In the genomic region with DNA sequence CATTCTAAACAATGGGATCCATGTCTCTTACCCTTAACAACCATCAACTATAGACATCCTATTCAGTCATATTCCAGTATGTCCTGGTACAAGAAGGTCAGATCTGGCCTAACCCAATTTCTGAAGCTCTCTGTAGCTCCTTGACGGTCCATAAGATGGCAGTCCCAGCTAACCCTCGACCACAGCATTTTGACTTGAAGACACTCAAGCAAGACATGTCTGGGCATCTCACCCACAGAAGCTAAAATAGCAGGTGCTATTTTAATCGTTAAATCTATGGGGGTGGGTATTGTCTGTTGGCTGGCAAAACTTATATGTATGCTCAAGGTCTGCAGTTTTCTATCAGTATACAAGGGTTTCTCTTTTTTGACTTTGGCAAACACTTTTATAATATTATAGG, we compare ENCODE assay signal across 19 mouse cellular contexts. TPM values are rescaled to one million over a fixed set of nuclear protein-coding genes. Genes with fewer than 3 reads are reported as not detected.
DNase-seq lines count a peak whose midpoint lies in the region; ATAC-seq and TF ChIP-seq lines count a peak whose summit lies in the region.
"Had no signal": no experiment of that assay in that cellular context is flagged by ENCODE, and none has a peak within 500 bp of the region (broad histone marks: within the 10 kb centered on the region; RNA-seq: fewer than 3 reads in every experiment).

No protein-coding gene starts in this region.

- peak; percentile 38 for TF ChIP-seq CTCF in hindbrain, postnatal 0 days (IDR thresholded peaks at IDR 0.05; ENCODE audit: low read depth)
- peak in 1 of 2 experiments; percentile 34; a peak in 2 of 4 replicates for TF ChIP-seq CTCF in CH12.LX (conservative IDR thresholded peaks at IDR 0.05 in 1 of 2, IDR thresholded peaks at IDR 0.05 in 1 of 2; ENCODE audit: low read depth in 2 of 2, low read length in 2 of 2)
- no peak for TF ChIP-seq CTCF in brain, embryonic 14.5 days (IDR thresholded peaks at IDR 0.05; ENCODE audit: borderline replicate concordance, extremely low read depth, insufficient read depth, insufficient read length)
- no peak for TF ChIP-seq CTCF in kidney, adult 2 months (conservative IDR thresholded peaks at IDR 0.05; ENCODE audit: insufficient read depth, insufficient read length, low read depth, low read length)

- WGBS in hindbrain, postnatal 0 days, result 85% methylated on average over 3 of the region's 3 CpGs
- WGBS in hindbrain, embryonic 12.5 days, result 75% methylated on average over 3 of the region's 3 CpGs
- WGBS in kidney, adult 2 months, result 71% methylated on average over 3 of the region's 3 CpGs

- no peak for TF ChIP-seq POLR2A in CH12.LX (IDR thresholded peaks at IDR 0.05; ENCODE audit: low read depth, low read length)
- TF ChIP-seq POLR2A in brain, embryonic 14.5 days (IDR thresholded peaks at IDR 0.05; ENCODE audit: borderline replicate concordance, extremely low read depth, insufficient read depth, insufficient read length, poor library complexity, severe bottlenecking), result no peak
- TF ChIP-seq POLR2A in kidney, adult 2 months (IDR thresholded peaks at IDR 0.05; ENCODE audit: low read depth, low read length), result no peak

- no peak overlapping the region for H3K4me3 ChIP-seq in hindbrain, postnatal 0 days (ENCODE audit: low read length)
- no peak overlapping the region for H3K4me3 ChIP-seq in hindbrain, embryonic 12.5 days
- H3K4me3 ChIP-seq in CH12.LX (replicated peaks in 1 of 3; ENCODE audit: low read depth in 2 of 3, low read length in 2 of 3, poor library complexity in 1 of 3), result no peak overlapping the region
- no peak overlapping the region for H3K4me3 ChIP-seq in kidney, adult 2 months (ENCODE audit: insufficient read depth, low read depth, low read length)
- H3K4me3 ChIP-seq: forebrain, embryonic 13.5 days; gastrocnemius, adult 2 months; hindbrain, embryonic 15.5 days; kidney, embryonic 15.5 days; neural tube, embryonic 12.5 days had no signal

- H3K79me2 ChIP-seq in CH12.LX (replicated peaks; ENCODE audit: control insufficient read depth, extremely low read depth, insufficient read depth, poor library complexity, severe bottlenecking), result peaks cover 5% of the 10 kb centered on the region; the same call in 1 of the 2 replicates

- H3K4me1 ChIP-seq in hindbrain, postnatal 0 days (ENCODE audit: insufficient read depth, low read length), result no peaks in the 10 kb centered on the region
- H3K4me1 ChIP-seq in hindbrain, embryonic 12.5 days, result no peaks in the 10 kb centered on the region
- H3K4me1 ChIP-seq in CH12.LX (ENCODE audit: control insufficient read depth in 1 of 2, insufficient read depth in 2 of 2), result peaks cover 2 to 45% of the 10 kb centered on the region in 2 experiments
- H3K4me1 ChIP-seq in kidney, adult 2 months (ENCODE audit: control insufficient read depth, insufficient read depth, low read length), result no peaks in the 10 kb centered on the region
- H3K4me1 ChIP-seq: forebrain, embryonic 13.5 days; hindbrain, embryonic 15.5 days; kidney, embryonic 15.5 days; neural tube, embryonic 12.5 days had no signal

- no peak for ATAC-seq in hindbrain, postnatal 0 days
- ATAC-seq in hindbrain, embryonic 12.5 days (ENCODE audit: low FRiP score), result no peak
- ATAC-seq: forebrain, embryonic 13.5 days; midbrain, embryonic 16.5 days had no signal

- intact Hi-C loops in left cerebral cortex, postnatal 10 days (cut with DNase I), result no loop called here

- no peaks in the 10 kb centered on the region for H3K27me3 ChIP-seq in hindbrain, postnatal 0 days (ENCODE audit: insufficient read depth, low read length)
- no peaks in the 10 kb centered on the region for H3K27me3 ChIP-seq in hindbrain, embryonic 12.5 days
- H3K27me3 ChIP-seq in CH12.LX (replicated peaks), result no peaks in the 10 kb centered on the region
- no peaks in the 10 kb centered on the region for H3K27me3 ChIP-seq in kidney, adult 2 months (replicated peaks; ENCODE audit: control insufficient read depth, insufficient read depth, low read length)
- H3K27me3 ChIP-seq: forebrain, embryonic 13.5 days; hindbrain, embryonic 15.5 days; kidney, embryonic 15.5 days; neural tube, embryonic 12.5 days had no signal

- no peak overlapping the region for H3K27ac ChIP-seq in hindbrain, postnatal 0 days
- no peak overlapping the region for H3K27ac ChIP-seq in hindbrain, embryonic 12.5 days
- peak overlapping the region; percentile 90 for H3K27ac ChIP-seq in CH12.LX (ENCODE audit: insufficient read depth, low read depth)
- H3K27ac ChIP-seq in kidney, adult 2 months (ENCODE audit: insufficient read depth, low read depth, low read length), result no peak overlapping the region
- H3K27ac ChIP-seq: forebrain, embryonic 13.5 days; gastrocnemius, adult 2 months; hindbrain, embryonic 15.5 days; kidney, embryonic 15.5 days; neural tube, embryonic 12.5 days had no signal

- H3K9me3 ChIP-seq in hindbrain, postnatal 0 days (ENCODE audit: low read length), result no peaks in the 10 kb centered on the region
- H3K9me3 ChIP-seq in hindbrain, embryonic 12.5 days (replicated peaks), result no peaks in the 10 kb centered on the region
- no peaks in the 10 kb centered on the region for H3K9me3 ChIP-seq in CH12.LX (replicated peaks; ENCODE audit: low read length)
- H3K9me3 ChIP-seq: forebrain, embryonic 13.5 days; hindbrain, embryonic 15.5 days; kidney, embryonic 15.5 days; neural tube, embryonic 12.5 days had no signal

- H3K4me2 ChIP-seq in hindbrain, postnatal 0 days (ENCODE audit: low read depth, low read length), result no peak overlapping the region
- no peak overlapping the region for H3K4me2 ChIP-seq in hindbrain, embryonic 12.5 days (replicated peaks)
- H3K4me2 ChIP-seq in CH12.LX (ENCODE audit: insufficient read depth, low read depth, poor library complexity, severe bottlenecking), result no peak overlapping the region
- H3K4me2 ChIP-seq: forebrain, embryonic 13.5 days; hindbrain, embryonic 15.5 days; kidney, embryonic 15.5 days; liver, embryonic 11.5 days; lung, embryonic 14.5 days; neural tube, embryonic 12.5 days had no signal

- DNase-seq in hindbrain, postnatal 0 days (ENCODE audit: low spot score), result peak; percentile 16
- DNase-seq in 416B (ENCODE audit: low read depth) (peak; percentile 52), CH12.LX (ENCODE audit: extremely low read depth) (peak; percentile 62)
- DNase-seq in brain, embryonic 14.5 days (ENCODE audit: low read depth), result peak; percentile 5
- DNase-seq in kidney, adult 2 months, result no peak
- DNase-seq in left cerebral cortex, postnatal 10 days (ENCODE audit: extremely low spot score in 1 of 2, low spot score in 2 of 2), result no peak
- DNase-seq: adrenal gland, adult 8-10 months; embryo, embryonic 11 days; gastrocnemius, adult 2 months; heart, postnatal 10 days; lung, embryonic 14.5 days; thymus, adult 18-20 months had no signal

- H3K9ac ChIP-seq in hindbrain, postnatal 0 days (replicated peaks; ENCODE audit: low read length), result no peak overlapping the region
- H3K9ac ChIP-seq in hindbrain, embryonic 12.5 days, result no peak overlapping the region
- peak overlapping the region; percentile 60 for H3K9ac ChIP-seq in CH12.LX (ENCODE audit: insufficient read depth, low read depth)
- H3K9ac ChIP-seq: forebrain, embryonic 13.5 days; hindbrain, embryonic 15.5 days; kidney, embryonic 15.5 days; lung, embryonic 14.5 days; neural tube, embryonic 12.5 days had no signal

- no peak for TF ChIP-seq EP300 in CH12.LX (IDR thresholded peaks at IDR 0.05; ENCODE audit: low read length)

- in situ Hi-C loops in CH12.LX (cut with MboI; ENCODE audit: low pct_ligation_motif_present, low pct_unique_long_range_greater_than_20kb, low sequenced_read_pairs), result loop anchor here (10.0 kb wide), 1 partner anchor 140 kb away; no protein-coding TSS in a partner anchor

- peaks cover 13% of the 10 kb centered on the region for H3K36me3 ChIP-seq in hindbrain, postnatal 0 days (ENCODE audit: insufficient read depth, low read length)
- H3K36me3 ChIP-seq in hindbrain, embryonic 12.5 days, result peaks cover 28% of the 10 kb centered on the region
- H3K36me3 ChIP-seq in CH12.LX (replicated peaks in 1 of 2; ENCODE audit: control insufficient read depth in 1 of 2, insufficient read depth in 1 of 2, low read length in 1 of 2), result peaks cover 38 to 89% of the 10 kb centered on the region in 2 experiments
- peaks cover 8% of the 10 kb centered on the region for H3K36me3 ChIP-seq in kidney, adult 2 months (ENCODE audit: control insufficient read depth, insufficient read depth, low read length)

- TF ChIP-seq RAD21 in CH12.LX (IDR thresholded peaks at IDR 0.05; ENCODE audit: low read depth, low read length), result no peak; the same call in none of the 2 replicates

- dilution Hi-C loops in CH12.LX (cut with MboI; ENCODE audit: extremely low pct_ligation_motif_present, extremely low pct_unique_long_range_greater_than_20kb, low sequenced_read_pairs), result no loop called here

TF ChIP-seq in CH12.LX, 34 proteins besides CTCF, POLR2A, EP300 and RAD21:
- TF ChIP-seq PAX5 (IDR thresholded peaks at IDR 0.05; ENCODE audit: low read length) (no peak), USF2 (conservative IDR thresholded peaks at IDR 0.05; ENCODE audit: low read depth, low read length) (no peak), E2F4 (IDR thresholded peaks at IDR 0.05; ENCODE audit: insufficient replicate concordance, low read depth, low read length) (no peak), TCF12 (IDR thresholded peaks at IDR 0.05; ENCODE audit: low read depth, low read length) (no peak), MEF2A (IDR thresholded peaks at IDR 0.05; ENCODE audit: borderline replicate concordance, low read depth, low read length) (peak; percentile 91), SMC3 (IDR thresholded peaks at IDR 0.05; ENCODE audit: low read depth, low read length) (peak; percentile 7; the same call in 1 of the 2 replicates), HCFC1 (IDR thresholded peaks at IDR 0.05; ENCODE audit: low read depth, low read length) (no peak), USF1 (IDR thresholded peaks at IDR 0.05; ENCODE audit: low read depth, low read length) (no peak), ZKSCAN1 (IDR thresholded peaks at IDR 0.05; ENCODE audit: borderline replicate concordance, low read depth, low read length) (no peak), MAFK (IDR thresholded peaks at IDR 0.05; ENCODE audit: insufficient replicate concordance, low read length) (no peak)
TF ChIP-seq in CH12.LX: peak in this region for 2.

RNA-seq across cellular contexts. Expression of gene Nmd3, which starts 33.4 kb away (rescaled TPM):
- total RNA-seq in hindbrain, postnatal 0 days (2014; rRNA removed), result 6.8 and 8.6 TPM in 2 replicates
- 60.6 and 66.7 TPM in 2 replicates for polyA plus RNA-seq in hindbrain, postnatal 0 days (2015; fragmentation: Nextera tagmentation; extraction: Ambion mirVana)
- 110 and 111 TPM in 2 replicates for polyA plus RNA-seq in hindbrain, embryonic 12.5 days (2016; fragmentation: Nextera tagmentation; extraction: Ambion mirVana)
- 154 and 177 TPM in 2 replicates for total RNA-seq in CH12.LX (2012; rRNA removed)
- 128 and 161 TPM in 2 replicates for total RNA-seq in CH12.LX (2014; rRNA removed)
- polyA plus RNA-seq in CH12.LX (2012; ENCODE audit: insufficient read length, low read depth), result 247 and 291 TPM in 2 replicates
- 35.4 and 37.0 TPM in 2 replicates for polyA plus RNA-seq in brain, embryonic 14.5 days (2012; rRNA removed)
- polyA plus RNA-seq in kidney, adult 2 months (2012; rRNA removed), result 32.0 and 33.2 TPM in 2 replicates
- total RNA-seq in left cerebral cortex, postnatal 10 days (2021), result 10 to 100 TPM; 49.0 to 49.1 TPM

Comparison
In these comparisons a context has a peak if more than half of its experiments do, and no peak if none do; other contexts are left out.
1. DNase-seq: peak in hindbrain, postnatal 0 days (single experiment), 416B (single experiment), CH12.LX (single experiment) and brain, embryonic 14.5 days (single experiment); none in kidney, adult 2 months (single experiment) and left cerebral cortex, postnatal 10 days (0 of 2).